Mouse (Mus musculus): Measurements from ENCODE around the gene Syce2.

Gene Syce2

GRCm38 (mm10) chr8:84928456-84929306, 56.8 kb downstream of the Syce2 start:
- DNase-seq (ENCODE audit: low spot score in 2 of 2): peak; percentile 48 to 65

- no peak for DNase-seq (ENCODE audit: low spot score in 2 of 2)
These were observed 58.7 kb downstream of the Syce2 start for GRCm38 (mm10) chr8:84930582-84930981.

DNA sequence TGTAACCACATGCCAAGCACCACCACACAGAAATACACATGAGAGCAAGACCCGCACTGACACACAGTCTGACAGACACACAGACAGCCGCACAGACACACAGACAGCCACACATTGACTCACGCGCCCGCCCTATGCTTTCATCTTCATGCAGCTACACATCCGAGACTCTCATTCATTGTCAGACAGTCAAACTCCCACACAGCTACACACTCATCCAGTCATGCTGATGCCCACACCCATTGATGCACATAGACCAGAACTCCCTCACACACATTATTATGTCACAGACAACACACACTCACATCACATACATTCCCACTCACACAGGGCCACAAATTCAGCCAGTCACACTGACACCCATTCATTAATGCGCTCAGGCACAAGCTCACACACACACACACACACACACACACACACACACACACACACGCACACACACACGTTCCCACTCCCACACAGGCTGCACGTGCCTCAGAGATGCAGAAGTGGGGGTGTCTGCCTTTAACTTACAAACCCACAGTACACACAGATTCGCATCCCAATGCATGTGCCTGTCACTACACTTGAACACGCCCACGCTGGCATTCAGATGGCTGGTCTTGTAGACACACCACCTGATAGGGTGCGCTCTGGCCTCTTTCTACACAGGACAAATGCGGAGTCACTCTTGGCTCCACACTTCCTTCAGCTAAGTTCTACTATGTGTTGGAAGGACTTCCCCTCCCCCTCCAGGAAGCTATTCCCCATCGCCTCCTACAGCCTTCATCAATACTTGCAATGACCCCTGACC, 62.1 kb downstream of the Syce2 start:
- no peak for DNase-seq (ENCODE audit: low spot score in 2 of 2)

DNA sequence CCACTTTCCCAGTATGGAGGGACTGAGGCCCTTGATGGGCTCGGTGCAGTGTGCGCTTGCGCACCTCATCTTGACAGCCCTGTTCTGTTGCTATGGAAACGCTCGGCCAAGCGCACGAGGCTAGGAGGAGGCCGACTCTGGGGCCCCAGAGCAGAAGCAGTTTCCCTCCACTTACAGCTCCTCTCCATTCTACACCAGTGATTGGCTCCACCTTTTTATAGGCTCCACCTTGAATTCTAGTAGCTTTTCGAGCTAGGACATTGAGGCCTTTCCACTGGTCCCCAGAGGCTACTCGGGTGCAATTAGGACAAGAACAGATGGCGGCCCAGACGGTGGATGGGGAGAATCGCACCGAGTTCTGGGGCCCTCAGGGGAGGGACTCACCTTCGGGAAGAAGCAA, 62.9 kb downstream of the Syce2 start:
- DNase-seq (ENCODE audit: low spot score in 2 of 2): no peak

DNA sequence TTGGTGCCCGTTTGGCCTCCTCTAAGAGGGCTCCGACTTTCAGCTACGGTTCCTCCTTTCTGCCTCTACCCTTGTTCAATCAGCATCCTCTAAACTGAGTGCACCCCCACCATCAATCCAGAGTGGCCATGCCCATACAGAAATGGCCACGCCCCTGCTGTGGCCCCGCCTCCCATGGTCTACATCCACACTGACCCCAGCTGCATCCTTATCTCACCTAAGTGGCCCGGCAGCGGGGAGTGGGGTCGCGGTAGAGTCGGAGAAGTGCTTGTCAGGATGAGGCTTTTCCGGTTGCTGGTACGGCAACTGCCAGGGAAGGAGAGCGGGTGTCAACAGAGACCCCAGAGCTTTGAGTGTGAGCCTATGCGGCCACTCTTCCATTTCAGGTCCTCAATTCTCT, 63.6 kb downstream of the Syce2 start:
- DNase-seq (ENCODE audit: low spot score in 2 of 2): no peak

- DNase-seq (ENCODE audit: low spot score in 2 of 2): no peak
These were observed 64.4 kb downstream of the Syce2 start for GRCm38 (mm10) chr8:84936041-84936961.

DNA sequence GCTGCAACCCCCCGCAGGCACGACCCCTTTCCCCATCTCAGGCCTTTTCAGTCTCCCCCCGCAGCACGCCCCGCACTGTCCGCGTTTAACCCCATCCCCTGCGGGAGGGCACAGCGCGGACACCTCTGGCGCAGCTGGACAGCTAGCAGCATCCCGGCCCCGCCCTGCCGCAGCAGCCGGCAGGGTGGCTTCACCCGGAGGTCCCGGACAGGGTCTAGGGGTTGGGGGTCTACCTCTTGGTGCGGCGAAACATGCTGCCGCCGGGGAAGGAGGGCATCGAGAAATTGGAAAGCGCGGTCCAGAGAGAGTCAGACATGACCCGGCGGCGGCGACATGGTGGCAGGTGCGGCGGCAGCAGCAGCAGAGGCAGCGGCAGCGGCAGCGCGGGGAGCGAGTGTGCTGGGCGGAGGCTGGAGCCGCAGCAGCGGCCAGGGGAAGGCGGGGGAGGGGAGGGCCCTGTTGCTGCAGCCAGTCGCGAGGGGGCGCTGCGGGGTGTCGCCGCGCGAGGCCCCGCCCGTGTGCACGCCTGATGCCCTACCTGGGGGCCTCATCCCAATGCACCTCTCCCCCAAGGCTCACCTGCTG, 65.1 kb downstream of the Syce2 start, which contains the start of gene Mast1:
Mast1 (minus strand) TSS at position 398 of the 585 bp plus-strand sequence.
- DNase-seq (ENCODE audit: low spot score in 2 of 2): peak in 1 of 2 experiments; percentile 46

Data from urinary bladder, postnatal 36 days (tissue).